Mouse (Mus musculus) CH12.LX (cell line): Measurements from ENCODE around the gene Vtcn1.

ENCODE experiments used
- CHD2 ChIP-seq: IDR thresholded peaks from 2 replicates; pipeline ENCODE4 v1.6.1; 2011; ENCODE audit warnings: low read length, improper control_type of control experiment
- CTCF ChIP-seq, 2 experiments: IDR thresholded peaks in 1 of 2; conservative IDR thresholded peaks in 1 of 2; 2 replicates each; pipeline ENCODE4 v1.5.1; 2011 to 2012; ENCODE audit warnings: low read depth in 2 of 2, low read length in 2 of 2, improper control_type of control experiment in 1 of 2, inconsistent platforms in 1 of 2, mild to moderate bottlenecking in 1 of 2, moderate library complexity in 1 of 2
- ETS1 ChIP-seq: conservative IDR thresholded peaks from 2 replicates; pipeline ENCODE4 v1.6.1; 2012; ENCODE audit warnings: low read depth, mild to moderate bottlenecking, inconsistent platforms, low read length, improper control_type of control experiment, moderate library complexity
- MYC ChIP-seq: IDR thresholded peaks from 2 replicates; pipeline ENCODE4 v1.6.1; 2011; ENCODE audit warnings: low read depth, mild to moderate bottlenecking, improper control_type of control experiment, low read length
- PAX5 ChIP-seq: IDR thresholded peaks from 2 replicates; pipeline ENCODE4 v1.6.1; 2012; ENCODE audit warnings: low read length, inconsistent platforms, mixed read lengths
- POLR2A ChIP-seq: IDR thresholded peaks from 2 replicates; pipeline ENCODE4 v1.6.1; 2011; ENCODE audit warnings: low read depth, mild to moderate bottlenecking, improper control_type of control experiment, low read length
- POLR2AphosphoS2 ChIP-seq: IDR thresholded peaks from 2 replicates; pipeline ENCODE4 v1.6.1; 2011; ENCODE audit warnings: low read depth, low read length, improper control_type of control experiment
- ZC3H11A ChIP-seq: IDR thresholded peaks from 2 replicates; pipeline ENCODE4 v1.6.1; 2012; ENCODE audit warnings: low read depth, mild to moderate bottlenecking, inconsistent platforms, low read length, improper control_type of control experiment

GRCm38 (mm10) chr3:100920611-100921140 lies 95.4 kb downstream of the Vtcn1 start:
- TF ChIP-seq CTCF (conservative IDR thresholded peaks at IDR 0.05 in 1 of 2, IDR thresholded peaks at IDR 0.05 in 1 of 2; ENCODE audit: low read depth in 2 of 2, low read length in 2 of 2) (no peak), ETS1 (no peak; the same call in 1 of the 2 replicates), CHD2 (no peak), POLR2A (no peak), PAX5 (no peak), ZC3H11A (no peak), POLR2AphosphoS2 (no peak), MYC (no peak)
